Mouse (Mus musculus): ENCODE results near the gene Nek2. TPM values are rescaled to one million over a fixed set of nuclear protein-coding genes. Genes with fewer than 3 reads are reported as not detected.

The Nek2 gene
- polyA plus RNA-seq, 1 experiment from 2014 or later, result 33.5 TPM

DNA sequence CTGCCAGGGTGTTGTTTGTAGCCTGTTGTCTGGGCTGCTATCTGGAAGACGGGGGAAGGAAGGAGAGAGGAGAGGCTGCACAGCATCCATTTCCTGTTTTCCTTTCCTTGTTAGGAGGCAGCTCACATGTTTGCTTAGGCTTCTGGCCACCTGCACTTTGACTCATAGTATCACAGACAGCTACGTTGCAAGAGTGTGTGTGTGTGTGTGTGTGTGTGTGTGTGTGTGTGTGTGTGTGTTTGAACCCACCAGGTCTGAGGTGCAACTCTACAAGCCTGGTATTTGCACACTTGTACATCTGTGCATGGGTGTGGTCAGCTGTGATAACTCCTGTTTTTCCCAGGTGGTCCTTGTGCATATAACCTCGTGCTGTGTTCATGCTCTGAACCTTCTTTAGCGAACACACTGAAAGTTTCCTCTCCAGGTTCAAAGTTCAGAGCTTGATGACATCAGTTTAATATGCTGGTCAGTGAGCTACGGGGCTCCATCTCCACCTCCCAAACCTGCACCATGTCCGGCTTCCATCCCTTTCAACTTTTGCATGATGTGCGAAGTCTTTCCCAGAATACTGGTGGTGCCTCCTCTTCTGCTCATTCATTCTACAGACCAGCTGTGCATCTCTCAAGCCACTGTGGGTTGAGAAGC lies 27.2 kb upstream of the Nek2 start:
- H3K27ac ChIP-seq (ENCODE audit: low read depth, low read length), result no peak overlapping the region

DNA sequence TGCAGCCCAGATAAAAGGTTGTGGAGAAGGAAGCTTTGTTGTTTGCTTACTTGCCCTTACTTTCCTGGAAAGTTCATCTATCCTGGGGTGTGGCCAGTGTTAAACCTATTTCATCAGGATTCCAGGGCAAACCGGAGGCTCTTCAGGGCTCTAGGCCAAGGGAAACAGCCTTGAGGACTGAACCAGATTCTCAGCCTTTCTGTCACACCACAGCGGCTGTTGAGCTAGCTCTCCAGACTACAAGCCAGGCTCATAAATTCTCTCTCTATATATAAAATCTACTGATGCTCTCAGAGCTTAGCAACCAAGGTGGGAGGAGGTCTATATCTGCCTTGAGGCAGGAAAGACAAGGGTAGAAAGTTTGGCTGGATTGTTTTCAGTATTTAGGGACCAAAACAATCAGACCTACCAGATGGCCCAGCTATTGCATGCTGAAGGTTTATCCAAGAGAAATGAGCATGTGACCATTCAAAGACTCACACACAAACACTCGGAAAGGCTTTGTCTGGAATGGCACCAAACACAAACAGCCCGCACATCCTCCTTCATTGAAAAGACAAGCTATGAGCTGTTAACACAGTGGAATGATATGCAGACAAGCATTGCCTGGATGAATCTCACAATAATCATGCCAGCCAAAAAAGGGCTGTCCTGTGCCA lies 24.9 kb upstream of the Nek2 start:
- no peaks in the 10 kb centered on the region for H3K4me1 ChIP-seq (replicated peaks; ENCODE audit: control insufficient read depth, insufficient read depth, low read length)
- 95% methylated on average over 4 of the region's 4 CpGs for WGBS

More for the DNA sequence above, 27.2 kb upstream of the Nek2 start:
- H3K4me3 ChIP-seq (ENCODE audit: low read depth, low read length), result no peak overlapping the region
- no peak for ATAC-seq (ENCODE audit: low FRiP score)
- 88% methylated on average over 7 of the region's 7 CpGs for WGBS
- no peaks in the 10 kb centered on the region for H3K36me3 ChIP-seq (ENCODE audit: control insufficient read depth, insufficient read depth, low read length)
- H3K4me1 ChIP-seq (replicated peaks; ENCODE audit: control insufficient read depth, insufficient read depth, low read length), result no peaks in the 10 kb centered on the region
- H3K27me3 ChIP-seq (ENCODE audit: control insufficient read depth, insufficient read depth, low read length), result no peaks in the 10 kb centered on the region
- no peak overlapping the region for H3K9ac ChIP-seq (ENCODE audit: low read depth, low read length)
- H3K4me2 ChIP-seq (replicated peaks; ENCODE audit: low read depth, low read length), result no peak overlapping the region
- 0 out of 2 replicates have a peak, but pooled peaks cover 3% of the 10 kb centered on the region for H3K9me3 ChIP-seq (ENCODE audit: control insufficient read depth, low read length)
- no peak for DNase-seq (ENCODE audit: low spot score)

GRCm38 (mm10) chr1:191802093-191802819 lies 19.0 kb upstream of the Nek2 start:
- H3K9me3 ChIP-seq (ENCODE audit: control insufficient read depth, low read length), result no peaks in the 10 kb centered on the region
- no peaks in the 10 kb centered on the region for H3K27me3 ChIP-seq (ENCODE audit: control insufficient read depth, insufficient read depth, low read length)
- H3K9ac ChIP-seq (ENCODE audit: low read depth, low read length), result no peak overlapping the region
- H3K4me3 ChIP-seq (ENCODE audit: low read depth, low read length), result no peak overlapping the region
- no peaks in the 10 kb centered on the region for H3K4me1 ChIP-seq (replicated peaks; ENCODE audit: control insufficient read depth, insufficient read depth, low read length)
- ATAC-seq (ENCODE audit: low FRiP score), result no peak
- DNase-seq (ENCODE audit: low spot score), result no peak
- no peak overlapping the region for H3K4me2 ChIP-seq (replicated peaks; ENCODE audit: low read depth, low read length)
- no peaks in the 10 kb centered on the region for H3K36me3 ChIP-seq (ENCODE audit: control insufficient read depth, insufficient read depth, low read length)
- no peak overlapping the region for H3K27ac ChIP-seq (ENCODE audit: low read depth, low read length)
- WGBS, result 73% methylated on average over 9 of the region's 9 CpGs

More for the DNA sequence above, 24.9 kb upstream of the Nek2 start:
- no peak for DNase-seq (ENCODE audit: low spot score)
- Histone ChIP-seq H3K27ac (ENCODE audit: low read depth, low read length) (no peak overlapping the region), H3K36me3 (ENCODE audit: control insufficient read depth, insufficient read depth, low read length) (no peaks in the 10 kb centered on the region), H3K4me3 (ENCODE audit: low read depth, low read length) (no peak overlapping the region), H3K9me3 (ENCODE audit: control insufficient read depth, low read length) (no peaks in the 10 kb centered on the region), H3K4me2 (replicated peaks; ENCODE audit: low read depth, low read length) (no peak overlapping the region), H3K27me3 (ENCODE audit: control insufficient read depth, insufficient read depth, low read length) (no peaks in the 10 kb centered on the region), H3K9ac (ENCODE audit: low read depth, low read length) (no peak overlapping the region)
- no peak for ATAC-seq (ENCODE audit: low FRiP score)

DNA sequence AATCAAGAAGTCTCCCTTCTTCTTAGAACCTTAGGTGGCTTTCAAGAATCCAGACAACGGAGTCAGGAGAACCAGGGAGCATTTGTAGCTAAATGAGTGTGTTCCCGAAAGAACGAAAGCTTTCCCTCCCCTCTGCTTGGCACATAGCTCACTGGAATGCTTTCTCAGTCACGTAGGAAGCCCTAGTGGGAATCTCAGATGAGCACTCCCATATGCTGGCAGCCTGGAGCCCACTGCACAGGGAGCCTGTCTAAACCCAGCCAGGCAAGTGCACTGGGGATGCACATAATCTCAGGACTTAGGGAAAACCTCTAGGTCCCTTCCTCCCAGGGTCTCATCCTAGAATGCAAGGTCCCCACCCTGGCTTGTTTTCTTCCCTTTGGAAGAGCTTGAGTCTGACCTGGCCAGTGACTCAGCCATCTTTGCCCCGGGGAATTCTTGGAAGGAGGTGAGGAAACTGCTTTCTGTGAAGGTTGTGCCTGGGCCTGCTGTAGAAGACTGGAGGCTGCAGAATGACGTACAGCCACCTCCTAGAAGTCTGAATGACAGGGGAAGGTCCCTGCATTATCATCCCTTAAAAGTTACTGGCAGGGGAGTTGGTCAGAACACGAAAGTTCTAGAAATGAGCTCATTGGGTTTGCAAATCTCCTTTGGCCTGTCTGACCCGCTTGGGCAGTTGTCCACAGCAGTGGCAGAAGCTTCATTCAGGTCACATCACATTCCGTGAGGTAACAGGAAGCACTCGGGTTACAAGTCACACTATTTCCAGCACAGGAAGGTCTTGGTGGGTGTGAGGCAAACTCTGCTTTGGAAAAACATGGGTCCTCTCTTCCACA lies 18.2 kb upstream of the Nek2 start:
- no peaks in the 10 kb centered on the region for H3K27me3 ChIP-seq (ENCODE audit: control insufficient read depth, insufficient read depth, low read length)
- ATAC-seq (ENCODE audit: low FRiP score) (no peak), DNase-seq (ENCODE audit: low spot score) (no peak)
- H3K9me3 ChIP-seq (ENCODE audit: control insufficient read depth, low read length), result no peaks in the 10 kb centered on the region
- H3K27ac ChIP-seq (ENCODE audit: low read depth, low read length), result no peak overlapping the region
- H3K4me1 ChIP-seq (replicated peaks; ENCODE audit: control insufficient read depth, insufficient read depth, low read length), result no peaks in the 10 kb centered on the region
- H3K4me2 ChIP-seq (replicated peaks; ENCODE audit: low read depth, low read length), result no peak overlapping the region
- WGBS, result 80% methylated on average over 10 of the region's 10 CpGs
- no peaks in the 10 kb centered on the region for H3K36me3 ChIP-seq (ENCODE audit: control insufficient read depth, insufficient read depth, low read length)
- no peak overlapping the region for H3K9ac ChIP-seq (ENCODE audit: low read depth, low read length)
- H3K4me3 ChIP-seq (ENCODE audit: low read depth, low read length), result no peak overlapping the region

GRCm38 (mm10) chr1:191804747-191805146 lies 16.5 kb upstream of the Nek2 start:
- 67% methylated on average over 5 of the region's 5 CpGs for WGBS

GRCm38 (mm10) chr1:191805788-191806187 lies 15.5 kb upstream of the Nek2 start:
- DNase-seq (ENCODE audit: low spot score) (no peak), ATAC-seq (ENCODE audit: low FRiP score) (no peak)
- Histone ChIP-seq H3K4me1 (replicated peaks; ENCODE audit: control insufficient read depth, insufficient read depth, low read length) (no peaks in the 10 kb centered on the region), H3K9me3 (ENCODE audit: control insufficient read depth, low read length) (no peaks in the 10 kb centered on the region), H3K27ac (ENCODE audit: low read depth, low read length) (no peak overlapping the region), H3K36me3 (ENCODE audit: control insufficient read depth, insufficient read depth, low read length) (no peaks in the 10 kb centered on the region), H3K4me2 (replicated peaks; ENCODE audit: low read depth, low read length) (no peak overlapping the region), H3K9ac (ENCODE audit: low read depth, low read length) (no peak overlapping the region), H3K27me3 (ENCODE audit: control insufficient read depth, insufficient read depth, low read length) (no peaks in the 10 kb centered on the region), H3K4me3 (ENCODE audit: low read depth, low read length) (no peak overlapping the region)
- 72% methylated on average over 6 of the region's 6 CpGs for WGBS

More at GRCm38 (mm10) chr1:191804747-191805146, 16.5 kb upstream of the Nek2 start:
- Histone ChIP-seq H3K4me1 (replicated peaks; ENCODE audit: control insufficient read depth, insufficient read depth, low read length) (no peaks in the 10 kb centered on the region), H3K9me3 (ENCODE audit: control insufficient read depth, low read length) (no peaks in the 10 kb centered on the region), H3K9ac (ENCODE audit: low read depth, low read length) (no peak overlapping the region), H3K27me3 (ENCODE audit: control insufficient read depth, insufficient read depth, low read length) (no peaks in the 10 kb centered on the region), H3K27ac (ENCODE audit: low read depth, low read length) (no peak overlapping the region), H3K4me3 (ENCODE audit: low read depth, low read length) (no peak overlapping the region), H3K36me3 (ENCODE audit: control insufficient read depth, insufficient read depth, low read length) (no peaks in the 10 kb centered on the region), H3K4me2 (replicated peaks; ENCODE audit: low read depth, low read length) (no peak overlapping the region)
- DNase-seq (ENCODE audit: low spot score) (no peak), ATAC-seq (ENCODE audit: low FRiP score) (no peak)

DNA sequence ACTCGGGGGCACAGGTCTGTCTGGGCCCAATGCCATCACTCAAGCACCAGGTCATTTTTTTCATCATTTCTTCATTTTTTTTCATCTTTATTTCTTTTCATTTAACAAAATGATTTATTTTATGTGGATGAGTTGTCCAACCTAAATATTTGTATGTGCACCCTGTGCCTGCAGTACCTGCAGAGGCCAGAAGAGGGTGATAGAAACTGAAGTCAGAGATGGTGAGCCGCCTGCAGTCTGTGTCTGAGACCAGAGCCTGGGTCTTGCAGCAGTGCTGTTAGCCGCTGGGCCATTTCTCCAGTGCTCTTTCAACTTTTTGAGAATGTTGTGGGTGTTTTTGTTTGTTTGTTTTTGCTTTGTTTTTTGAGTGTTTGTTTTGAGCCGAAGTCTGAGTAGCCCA lies 14.5 kb upstream of the Nek2 start:
- Histone ChIP-seq H3K36me3 (ENCODE audit: control insufficient read depth, insufficient read depth, low read length) (no peaks in the 10 kb centered on the region), H3K9ac (ENCODE audit: low read depth, low read length) (no peak overlapping the region), H3K27me3 (ENCODE audit: control insufficient read depth, insufficient read depth, low read length) (no peaks in the 10 kb centered on the region), H3K4me3 (ENCODE audit: low read depth, low read length) (no peak overlapping the region), H3K9me3 (ENCODE audit: control insufficient read depth, low read length) (no peaks in the 10 kb centered on the region), H3K27ac (ENCODE audit: low read depth, low read length) (no peak overlapping the region), H3K4me2 (replicated peaks; ENCODE audit: low read depth, low read length) (no peak overlapping the region), H3K4me1 (replicated peaks; ENCODE audit: control insufficient read depth, insufficient read depth, low read length) (no peaks in the 10 kb centered on the region)
- DNase-seq (ENCODE audit: low spot score) (no peak), ATAC-seq (ENCODE audit: low FRiP score) (no peak)
- WGBS, result 98% methylated on average over 4 of the region's 4 CpGs

GRCm38 (mm10) chr1:191807979-191808378 lies 13.3 kb upstream of the Nek2 start:
- Histone ChIP-seq H3K9ac (ENCODE audit: low read depth, low read length) (no peak overlapping the region), H3K27me3 (ENCODE audit: control insufficient read depth, insufficient read depth, low read length) (no peaks in the 10 kb centered on the region), H3K4me1 (replicated peaks; ENCODE audit: control insufficient read depth, insufficient read depth, low read length) (no peaks in the 10 kb centered on the region), H3K4me2 (replicated peaks; ENCODE audit: low read depth, low read length) (no peak overlapping the region), H3K4me3 (ENCODE audit: low read depth, low read length) (no peak overlapping the region), H3K9me3 (ENCODE audit: control insufficient read depth, low read length) (no peaks in the 10 kb centered on the region), H3K27ac (ENCODE audit: low read depth, low read length) (no peak overlapping the region), H3K36me3 (ENCODE audit: control insufficient read depth, insufficient read depth, low read length) (no peaks in the 10 kb centered on the region)
- 86% methylated on average over 7 of the region's 7 CpGs for WGBS
- ATAC-seq (ENCODE audit: low FRiP score) (no peak), DNase-seq (ENCODE audit: low spot score) (no peak)
